8 mouse cellular contexts compared by ENCODE assay signal in genomic region chr3:96707903-96708683, GRCm38 (mm10). TPM values are rescaled to one million over a fixed set of nuclear protein-coding genes. Genes with fewer than 3 reads are reported as not detected.
DNase-seq lines count a peak whose midpoint lies in the region; ATAC-seq and TF ChIP-seq lines count a peak whose summit lies in the region.

TSS of gene Nudt17 (minus strand) at chr3:96708562.

- DNase-seq in ES-CJ7 (ENCODE audit: low read depth, low spot score), result peak; percentile 63
- peak; percentile 82 for DNase-seq in cerebellum, adult 11 months
- DNase-seq in forebrain, embryonic 14.5 days (ENCODE audit: low spot score), result peak; percentile 78
- DNase-seq in heart, postnatal 14 days, result peak; percentile 91 to 96
- peak; percentile 81 for DNase-seq in layer of hippocampus, adult 11-12 months (ENCODE audit: low spot score)
- DNase-seq in lung, adult 18-20 months, result peak; percentile 73 to 78

- peak; percentile 94 for ATAC-seq in forebrain, embryonic 14.5 days
- peak; percentile 93 for ATAC-seq in neural tube, embryonic 14.5 days (ENCODE audit: low read depth)

- H3K4me3 ChIP-seq in forebrain, embryonic 14.5 days (ENCODE audit: low read depth, low read length), result peak within 1 kb of the TSS; percentile 48
- peak within 1 kb of the TSS; percentile 51 for H3K4me3 ChIP-seq in neural tube, embryonic 14.5 days (ENCODE audit: low read depth, low read length)
- H3K4me3 ChIP-seq in testis, adult 2 months (ENCODE audit: control insufficient read depth, low read depth, low read length), result peak within 1 kb of the TSS; percentile 73

- H3K9me3 ChIP-seq in forebrain, embryonic 14.5 days (replicated peaks; ENCODE audit: control insufficient read depth, low read length), result no peaks in the 10 kb centered on the region
- no peaks in the 10 kb centered on the region for H3K9me3 ChIP-seq in neural tube, embryonic 14.5 days (ENCODE audit: control insufficient read depth, low read length)

- peaks cover 52% of the 10 kb centered on the region for H3K36me3 ChIP-seq in forebrain, embryonic 14.5 days (ENCODE audit: control insufficient read depth, insufficient read depth, low read length)
- peaks cover 31% of the 10 kb centered on the region for H3K36me3 ChIP-seq in neural tube, embryonic 14.5 days (ENCODE audit: control insufficient read depth, insufficient read depth, low read length)
- H3K36me3 ChIP-seq in testis, adult 2 months (ENCODE audit: control insufficient read depth, insufficient read depth, low read length), result no peaks in the 10 kb centered on the region

- H3K4me2 ChIP-seq in forebrain, embryonic 14.5 days (ENCODE audit: low read length), result peak within 1 kb of the TSS; percentile 93
- peak within 1 kb of the TSS; percentile 85 for H3K4me2 ChIP-seq in neural tube, embryonic 14.5 days (ENCODE audit: low read depth, low read length)

- H3K9ac ChIP-seq in forebrain, embryonic 14.5 days (ENCODE audit: low read length), result peak within 1 kb of the TSS; percentile 76
- peak within 1 kb of the TSS; percentile 65 for H3K9ac ChIP-seq in neural tube, embryonic 14.5 days (replicated peaks; ENCODE audit: low read depth, low read length)

- H3K27me3 ChIP-seq in forebrain, embryonic 14.5 days (replicated peaks; ENCODE audit: control insufficient read depth, insufficient read depth, low read length), result no peaks in the 10 kb centered on the region
- no peaks in the 10 kb centered on the region for H3K27me3 ChIP-seq in neural tube, embryonic 14.5 days (ENCODE audit: control insufficient read depth, insufficient read depth, low read length)
- no peaks in the 10 kb centered on the region for H3K27me3 ChIP-seq in testis, adult 2 months (ENCODE audit: control insufficient read depth, insufficient read depth, low read length)

- WGBS in forebrain, embryonic 14.5 days, result 4% methylated on average over 42 of the region's 42 CpGs
- 5% methylated on average over 42 of the region's 42 CpGs for WGBS in neural tube, embryonic 14.5 days

- peak; percentile 93 for TF ChIP-seq CTCF in testis, adult 2 months (IDR thresholded peaks at IDR 0.05; ENCODE audit: control insufficient read depth, insufficient read depth, insufficient replicate concordance, low read depth, low read length)

- intact Hi-C loops in heart, postnatal 14 days (cut with DNase I), result loop anchor here (2.0 to 5.0 kb wide), 3 partner anchors 41 to 161 kb away; partner anchors contain the start of gene Itga10

- no peaks in the 10 kb centered on the region for H3K4me1 ChIP-seq in forebrain, embryonic 14.5 days (ENCODE audit: control insufficient read depth, insufficient read depth, low read length)
- H3K4me1 ChIP-seq in neural tube, embryonic 14.5 days (ENCODE audit: control insufficient read depth, insufficient read depth, low read length), result no peaks in the 10 kb centered on the region
- H3K4me1 ChIP-seq in testis, adult 2 months (ENCODE audit: control insufficient read depth, insufficient read depth, low read length), result peaks cover 10% of the 10 kb centered on the region

- TF ChIP-seq POLR2A in testis, adult 2 months (IDR thresholded peaks at IDR 0.05; ENCODE audit: control insufficient read depth, low read depth, low read length), result 0 out of 2 replicates have a peak, but pooled peaks have one; percentile 8

- H3K27ac ChIP-seq in forebrain, embryonic 14.5 days (ENCODE audit: low read depth, low read length), result no peak within 1 kb of the TSS
- H3K27ac ChIP-seq in neural tube, embryonic 14.5 days (ENCODE audit: low read depth, low read length), result no peak within 1 kb of the TSS
- no peak within 1 kb of the TSS for H3K27ac ChIP-seq in testis, adult 2 months (ENCODE audit: control insufficient read depth, insufficient read depth, low read depth, low read length)

RNA-seq across cellular contexts. Expression of gene Nudt17, which starts in this region (rescaled TPM):
- 7.3 and 7.5 TPM in 2 replicates for polyA plus RNA-seq in forebrain, embryonic 14.5 days (2014; fragmentation: Nextera tagmentation; extraction: Ambion mirVana)
- total RNA-seq in heart, postnatal 14 days (2021), result 1 to 10 TPM; 2.1 to 2.2 TPM
- polyA plus RNA-seq in neural tube, embryonic 14.5 days (2014; fragmentation: Nextera tagmentation; extraction: Ambion mirVana), result 19.1 and 21.7 TPM in 2 replicates
- polyA plus RNA-seq in testis, adult 2 months (2012; rRNA removed), result 2.1 TPM in 2 replicates
